Mouse (Mus musculus) testis, adult 2 months (tissue): Measurements from ENCODE around the gene Fmo5.

Source experiments
- CTCF ChIP-seq: fragments of 200-500 bp; IDR thresholded peaks from 2 replicates; pipeline ENCODE4 v1.5.1; 2012; ENCODE audit warnings: low read depth, mild to moderate bottlenecking, inconsistent platforms, low read length, moderate library complexity; ENCODE audit not compliant: control insufficient read depth, insufficient read depth, insufficient replicate concordance
- POLR2A ChIP-seq: fragments of 200-500 bp; IDR thresholded peaks from 2 replicates; pipeline ENCODE4 v1.6.1; 2012; ENCODE audit warnings: low read depth, mild to moderate bottlenecking, inconsistent platforms, low read length, moderate library complexity; ENCODE audit not compliant: control insufficient read depth

DNA sequence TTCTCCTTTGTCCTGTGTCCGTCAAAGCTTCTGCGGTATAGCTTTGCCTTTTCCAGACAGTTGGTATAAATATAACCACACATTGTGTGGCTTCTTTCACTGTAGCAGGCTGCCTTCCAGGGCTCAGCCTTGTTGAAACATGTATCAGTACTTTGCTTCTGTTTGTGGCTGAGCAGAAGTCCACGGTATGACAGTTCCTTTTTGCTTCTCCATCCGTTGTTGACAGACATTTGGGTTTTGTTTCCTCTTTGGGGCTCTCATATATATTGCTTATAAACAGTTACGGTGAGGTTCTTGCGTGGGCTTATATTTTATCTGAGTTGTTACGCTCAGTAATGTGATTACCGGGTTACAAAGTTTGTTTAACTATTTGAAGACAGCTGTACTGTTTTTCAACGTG lies 36.9 kb downstream of the Fmo5 start:
- TF ChIP-seq CTCF (no peak), POLR2A (no peak)
